Mouse (Mus musculus) leukemia stem cell, adult 10-12 weeks (primary cell): ENCODE results near the gene 2810021J22Rik. TPM values are rescaled to one million over a fixed set of nuclear protein-coding genes. Genes with fewer than 3 reads are reported as not detected.

Source experiments
- polyA plus RNA-seq: library from polyadenylated mRNA; stranded (reverse); fragments of >175 nt; gene quantifications from 2 replicates; pipeline ENCODE4 v1.2.3, GENCODE M21; 2012; ENCODE audit warnings: low replicate concordance

The 2810021J22Rik gene
- 0.43 TPM in 1 of 2 replicates, not detected in the other for polyA plus RNA-seq

DNA sequence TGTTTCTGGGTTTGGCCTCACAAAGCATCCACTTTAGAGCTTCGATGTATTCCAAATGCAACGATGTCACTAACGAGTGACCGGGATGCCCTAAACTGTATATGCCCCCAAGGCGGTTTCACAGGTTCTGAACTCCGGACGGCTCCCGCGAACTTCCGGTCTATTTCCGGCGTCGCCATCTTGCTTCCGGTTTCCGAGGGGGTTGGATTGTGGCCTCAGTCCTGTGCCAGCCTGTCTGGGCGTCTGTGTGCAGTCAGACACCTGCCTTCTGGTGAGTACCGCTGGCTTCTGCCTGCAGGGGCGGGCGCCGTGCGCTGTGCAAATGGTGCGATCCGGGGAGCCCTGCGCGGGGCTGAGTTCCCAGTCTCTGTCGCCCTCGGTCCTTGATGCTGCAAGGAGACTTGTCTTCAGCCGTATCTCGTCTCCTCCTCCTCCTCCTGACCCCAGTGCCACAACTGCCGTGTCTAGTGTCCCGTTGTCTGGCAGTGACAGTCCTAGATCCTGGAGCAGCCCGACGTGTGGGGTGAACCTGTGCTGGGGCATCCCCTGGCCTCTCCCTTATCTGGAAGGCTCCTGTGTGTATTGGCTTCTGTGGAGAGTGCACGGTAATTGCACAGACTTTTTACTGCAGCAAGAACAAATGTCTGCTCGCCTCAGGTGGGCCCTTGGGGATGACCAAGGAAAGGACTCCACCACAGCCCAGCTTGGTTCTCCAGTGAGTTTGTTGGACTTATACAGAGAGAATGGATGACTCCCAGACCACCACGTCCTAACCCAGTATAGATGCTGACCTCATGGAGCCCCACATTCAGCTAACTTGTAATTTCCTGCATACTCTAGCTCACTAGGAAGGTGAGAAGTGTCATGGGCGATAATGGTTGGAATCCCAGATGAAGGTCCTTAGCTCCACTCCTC, at the start of gene 2810021J22Rik:
TSS of gene 2810021J22Rik (plus strand) at position 178 of the 915 bp plus-strand sequence.

DNA sequence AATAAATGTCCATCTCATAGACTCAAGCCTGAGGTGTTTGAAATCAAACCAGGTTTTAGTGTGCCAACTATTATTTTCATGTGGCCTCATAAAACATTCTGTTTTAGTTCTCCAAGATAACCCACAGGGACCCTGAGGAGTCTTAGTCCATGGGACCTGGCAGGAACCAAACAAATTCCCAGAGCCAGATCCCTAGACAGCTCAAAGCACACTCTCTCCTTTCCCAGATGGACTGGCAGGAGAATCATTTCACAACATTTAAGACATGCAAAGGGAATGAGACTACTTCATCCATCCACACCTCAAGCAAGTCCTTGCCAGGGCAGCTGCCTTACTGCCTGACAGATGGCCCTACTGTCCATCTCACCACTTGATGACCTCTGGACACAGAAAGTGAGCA, 38.1 kb upstream of the 2810021J22Rik start, which contains the start of gene Olfr312:
TSS of gene Olfr312 (plus strand) at position 301 of the 400 bp plus-strand sequence.

DNA sequence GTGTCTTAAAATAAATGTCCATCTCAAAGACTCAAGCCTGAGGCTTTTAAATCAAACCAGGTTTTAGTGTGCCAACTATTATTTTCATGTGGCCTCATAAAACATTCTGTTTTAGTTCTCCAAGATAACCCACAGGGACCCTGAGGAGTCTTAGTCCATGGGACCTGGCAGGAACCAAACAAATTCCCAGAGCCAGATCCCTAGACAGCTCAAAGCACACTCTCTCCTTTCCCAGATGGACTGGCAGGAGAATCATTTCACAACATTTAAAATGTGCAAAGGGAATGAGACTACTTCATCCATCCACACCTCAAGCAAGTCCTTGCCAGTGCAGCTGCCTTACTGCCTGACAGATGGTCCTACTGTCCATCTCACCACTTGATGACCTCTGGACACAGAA, 28.1 kb upstream of the 2810021J22Rik start, which contains the start of gene Olfr311:
TSS of gene Olfr311 (plus strand) at position 301 of the 400 bp plus-strand sequence.

DNA sequence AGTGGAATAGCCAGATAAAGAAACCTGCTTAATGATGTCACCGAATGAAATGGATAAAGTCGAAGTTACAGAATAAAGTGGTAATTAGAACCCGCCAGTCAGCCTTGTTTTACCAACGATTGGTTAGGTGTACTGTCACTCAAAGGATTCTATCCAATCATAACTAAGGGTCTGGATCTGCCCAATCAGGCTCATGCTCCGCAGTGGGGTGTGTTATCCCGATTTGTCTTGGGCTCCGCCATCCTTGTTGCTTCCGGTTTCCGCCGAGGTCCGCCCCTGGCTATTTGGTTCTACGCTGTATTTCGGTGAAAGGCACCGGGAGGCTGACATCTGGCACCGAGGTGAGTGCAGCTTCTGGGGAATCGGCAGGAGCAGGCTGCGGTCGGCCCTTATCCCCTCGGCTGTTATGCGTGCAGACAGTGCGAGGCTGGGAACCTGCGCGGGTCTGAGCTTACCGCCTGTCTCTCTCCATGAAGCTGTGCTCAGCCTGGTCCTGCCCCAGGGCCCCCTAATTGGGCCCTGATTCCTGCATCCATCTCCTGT, 20.0 kb upstream of the 2810021J22Rik start, which contains the start of gene Gm12258:
TSS of gene Gm12258 (plus strand) at position 240 of the 543 bp plus-strand sequence.

DNA sequence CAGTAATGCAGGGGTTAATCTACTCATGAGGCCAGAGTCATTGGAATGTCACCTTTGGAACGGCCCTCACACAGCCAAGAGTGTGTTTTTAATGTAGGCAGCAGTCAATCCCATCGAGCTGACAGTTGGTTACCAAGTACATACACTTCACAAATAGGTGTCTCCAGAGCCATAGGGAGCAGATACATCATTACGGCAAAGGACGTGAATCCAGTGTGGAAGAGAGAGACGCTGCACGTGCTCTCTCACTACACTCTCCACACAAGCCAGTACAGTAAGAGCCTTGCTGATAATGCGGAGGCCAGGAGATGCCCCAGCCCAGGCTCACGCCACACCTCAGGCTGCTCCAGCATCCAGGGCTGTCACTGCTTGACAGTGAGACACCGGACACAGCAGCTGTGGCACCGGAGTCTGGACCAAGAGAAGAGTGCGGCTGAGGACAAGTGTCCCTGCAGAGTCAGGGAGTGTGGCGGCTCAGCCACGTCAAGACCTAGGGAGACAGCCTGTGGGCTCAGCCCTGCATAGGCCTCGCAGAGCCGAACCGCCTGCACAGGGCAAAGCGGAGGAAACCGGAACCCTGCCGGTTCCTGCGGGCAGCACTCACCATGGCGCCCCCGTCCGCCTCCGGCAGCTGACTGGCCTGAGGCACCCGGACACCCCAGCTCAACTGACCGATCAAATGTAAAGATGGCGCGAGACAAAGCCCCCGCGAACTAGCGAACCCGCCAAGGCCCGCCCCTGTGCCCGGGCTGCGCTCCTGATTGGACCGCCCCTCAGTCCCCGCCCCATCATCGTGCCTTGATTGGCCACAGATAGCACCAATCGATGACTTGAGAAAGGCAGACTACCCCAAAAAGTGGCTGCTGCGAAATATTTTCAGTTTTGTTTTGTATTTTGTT, 36.7 kb downstream of the 2810021J22Rik start, which contains the start of gene Zfp39:
TSS of gene Zfp39 (minus strand) at position 715 of the 899 bp plus-strand sequence.

DNA sequence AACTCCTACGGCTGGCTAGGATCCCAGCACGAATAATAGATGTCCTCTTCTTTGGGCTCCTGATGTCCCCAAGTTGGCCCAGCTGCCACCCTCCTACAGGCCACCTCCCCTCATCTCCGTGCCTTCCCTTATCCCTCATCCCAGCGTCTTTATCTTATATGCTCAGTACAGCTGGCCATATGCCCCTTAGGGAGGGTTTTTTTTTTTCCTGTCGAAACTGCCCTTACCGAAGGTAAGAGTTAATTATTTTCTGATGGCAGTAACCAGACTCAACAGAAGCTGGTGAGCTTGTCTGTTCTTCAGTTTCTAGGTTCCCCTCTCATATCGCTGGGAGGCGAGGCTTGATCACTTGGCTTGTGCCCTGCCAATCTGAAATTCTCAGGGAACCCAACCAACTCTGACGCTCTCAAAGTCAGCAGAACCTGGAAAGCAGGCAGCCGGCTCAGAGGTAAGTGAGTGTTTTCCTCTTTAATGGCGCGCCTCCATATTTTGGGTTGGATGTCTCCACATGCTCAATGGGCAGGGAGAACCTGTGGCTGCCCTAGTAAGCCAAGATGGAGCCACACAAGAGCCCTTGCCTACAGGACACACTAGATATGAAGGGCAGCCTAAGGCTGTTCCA, 50.8 kb downstream of the 2810021J22Rik start, which contains the start of gene Btnl10:
TSS of gene Btnl10 (plus strand) at position 164 of the 622 bp plus-strand sequence.

Other genes with a start within 250 kb of the 2810021J22Rik start
- not detected in 2 replicates for gene Olfr323, start 236.7 kb upstream of the 2810021J22Rik start, polyA plus RNA-seq
- gene Trim58, start 226.8 kb upstream of the 2810021J22Rik start, polyA plus RNA-seq: 6.6 and 10.6 TPM in 2 replicates
- gene Olfr322, start 208.4 kb upstream of the 2810021J22Rik start, polyA plus RNA-seq: not detected in 2 replicates
- gene Olfr320, start 186.1 kb upstream of the 2810021J22Rik start, polyA plus RNA-seq: not detected in 2 replicates
- not detected in 2 replicates for gene Olfr319, start 168.1 kb upstream of the 2810021J22Rik start, polyA plus RNA-seq
- gene Olfr318, start 143.2 kb upstream of the 2810021J22Rik start, polyA plus RNA-seq: not detected in 2 replicates
- not detected in 2 replicates for gene Olfr317, start 128.0 kb upstream of the 2810021J22Rik start, polyA plus RNA-seq
- gene Olfr316, start 114.5 kb upstream of the 2810021J22Rik start, polyA plus RNA-seq: not detected in 2 replicates
- gene Olfr315, start 94.0 kb upstream of the 2810021J22Rik start, polyA plus RNA-seq: not detected in 2 replicates
- gene Olfr314, start 84.3 kb upstream of the 2810021J22Rik start, polyA plus RNA-seq: not detected in 2 replicates
- gene Fam183b, start 65.3 kb upstream of the 2810021J22Rik start, polyA plus RNA-seq: not detected in 2 replicates
- not detected in 2 replicates for gene Olfr313, start 52.2 kb upstream of the 2810021J22Rik start, polyA plus RNA-seq
- gene Olfr312, start 38.0 kb upstream of the 2810021J22Rik start, polyA plus RNA-seq: not detected in 2 replicates
- gene Olfr311, start 28.0 kb upstream of the 2810021J22Rik start, polyA plus RNA-seq: not detected in 2 replicates
- 0.10 and 0.71 TPM in 2 replicates for gene Gm12258, start 20.1 kb upstream of the 2810021J22Rik start, polyA plus RNA-seq
- 0.25 and 0.43 TPM in 2 replicates for gene Zfp39, start 37.0 kb downstream of the 2810021J22Rik start, polyA plus RNA-seq
- 52.1 and 76.9 TPM in 2 replicates for gene Btnl10, start 50.7 kb downstream of the 2810021J22Rik start, polyA plus RNA-seq
- 629 and 745 TPM in 2 replicates for gene Rnf187, start 71.7 kb downstream of the 2810021J22Rik start, polyA plus RNA-seq
- gene Hist3h2ba, start 81.7 kb downstream of the 2810021J22Rik start, polyA plus RNA-seq: 8.1 and 47.9 TPM in 2 replicates
- 8.3 and 12.0 TPM in 2 replicates for gene Hist3h2a, start 87.5 kb downstream of the 2810021J22Rik start, polyA plus RNA-seq
- 0.18 TPM in 1 of 2 replicates, not detected in the other for gene Trim17, start 87.5 kb downstream of the 2810021J22Rik start, polyA plus RNA-seq
- 53.8 and 55.6 TPM in 2 replicates for gene Trim11, start 110.9 kb downstream of the 2810021J22Rik start, polyA plus RNA-seq